Mouse (Mus musculus): ENCODE measurements around the gene Olfr770.

DNA sequence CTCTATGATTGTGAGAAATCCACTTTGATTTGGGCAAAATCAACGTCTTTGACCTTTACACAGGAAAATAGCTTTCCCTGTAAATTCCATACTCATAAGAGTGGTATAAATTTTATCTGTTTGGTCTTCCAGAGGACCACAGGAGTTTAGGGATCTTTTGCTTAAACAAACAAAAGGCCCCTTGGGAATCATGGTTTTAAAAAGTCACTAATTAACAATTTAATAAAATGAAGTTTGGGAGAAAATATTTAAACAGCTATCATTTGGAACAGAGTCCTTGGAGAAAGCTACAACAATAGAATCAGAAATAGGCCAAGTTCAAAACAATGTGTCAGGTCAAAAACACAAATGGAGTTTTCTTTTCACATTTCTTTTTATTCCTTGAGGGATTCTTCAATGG is 39.5 kb downstream of the Olfr770 start, which contains the start of gene Olfr768:
- TF ChIP-seq TCF12 (IDR thresholded peaks at IDR 0.05; ENCODE audit: insufficient read depth, poor library complexity, severe bottlenecking): no peak
- no peak for TF ChIP-seq MYOD1 (IDR thresholded peaks at IDR 0.05; ENCODE audit: control insufficient read depth in 1 of 3, insufficient read length in 2 of 3, low read depth in 2 of 3)
- no peak for TF ChIP-seq USF1 (IDR thresholded peaks at IDR 0.05; ENCODE audit: low read depth)
- no peak for TF ChIP-seq CEBPB (IDR thresholded peaks at IDR 0.05; ENCODE audit: insufficient read depth, poor library complexity, severe bottlenecking)
- TF ChIP-seq MYOG (IDR thresholded peaks at IDR 0.05; ENCODE audit: control insufficient read depth in 1 of 3, insufficient read depth in 1 of 3, insufficient read length in 2 of 3, low read depth in 2 of 3): no peak
